Mouse (Mus musculus): ENCODE results near the gene Iqcf6.

- TF ChIP-seq CTCF (conservative IDR thresholded peaks at IDR 0.05; ENCODE audit: insufficient read depth, insufficient read length, low read depth, low read length) (no peak), POLR2A (IDR thresholded peaks at IDR 0.05; ENCODE audit: low read depth, low read length) (no peak)
These were observed at the start of gene Iqcf6 for GRCm38 (mm10) chr9:106626282-106626681.
